Mouse (Mus musculus) stomach, embryonic 14.5 days (tissue): ENCODE measurements around the gene Iqcj. TPM values are rescaled to one million over a fixed set of nuclear protein-coding genes. Genes with fewer than 3 reads are reported as not detected.

Experiments used
- ATAC-seq: fragments of 200-750 bp; cut with Nextera tagmentation; 2 replicates; pipeline ENCODE4 v1.8.0; 2017; ENCODE audit warnings: low read depth, moderate TSS enrichment; ENCODE audit not compliant: insufficient number of reproducible peaks, insufficient read depth, low FRiP score
- H3K27ac ChIP-seq: fragments of 300-500 bp; sonication (generic); 2 replicates; pipeline ENCODE4 v1.5.1; 2014; ENCODE audit warnings: mild to moderate bottlenecking, low read length, moderate library complexity, mixed read lengths
- H3K27me3 ChIP-seq: fragments of 300-500 bp; sonication (generic); 2 replicates; pipeline ENCODE4 v1.6.1; 2014; ENCODE audit warnings: low read length, control low read depth, mixed read lengths; ENCODE audit not compliant: control insufficient read depth, insufficient read depth
- H3K36me3 ChIP-seq: fragments of 300-500 bp; sonication (generic); 2 replicates; pipeline ENCODE4 v1.6.1; 2014; ENCODE audit warnings: mild to moderate bottlenecking, control low read depth, low read length, moderate library complexity, mixed read lengths; ENCODE audit not compliant: control insufficient read depth, insufficient read depth
- H3K4me1 ChIP-seq: fragments of 300-500 bp; sonication (generic); 2 replicates; pipeline ENCODE4 v1.6.1; 2014; ENCODE audit warnings: low read length, control low read depth, mixed read lengths; ENCODE audit not compliant: control insufficient read depth, insufficient read depth
- H3K4me2 ChIP-seq: fragments of 300-500 bp; sonication (generic); replicated peaks from 2 replicates; pipeline ENCODE4 v1.6.1; 2014; ENCODE audit warnings: low read depth, low read length, control low read depth
- H3K4me3 ChIP-seq: fragments of 300-500 bp; sonication (generic); 2 replicates; pipeline ENCODE4 v1.5.1; 2014; ENCODE audit warnings: low read depth, low read length, control low read depth
- H3K9ac ChIP-seq: fragments of 300-500 bp; sonication (generic); replicated peaks from 2 replicates; pipeline ENCODE4 v1.6.1; 2014; ENCODE audit warnings: low read depth, mild to moderate bottlenecking, control low read depth, low read length, moderate library complexity, mixed read lengths
- H3K9me3 ChIP-seq: fragments of 300-500 bp; sonication (generic); 2 replicates; pipeline ENCODE4 v1.6.1; 2016; ENCODE audit warnings: low read depth, low read length, control low read depth; ENCODE audit not compliant: control insufficient read depth
- WGBS: fragments of 180-500 bp; shearing (Covaris S2); extraction: QIAGEN DNeasy Blood & Tissue Kit; methylation state at CpG from one replicate; pipeline ENCODE4 v1.1.7; 2014; 5-methylcytosine and 5-hydroxymethylcytosine counted together
- polyA plus RNA-seq: library from polyadenylated mRNA; unstranded; fragments of >200 nt; fragmentation: Nextera tagmentation; extraction: Ambion mirVana; gene quantifications from 2 replicates; pipeline ENCODE4 v1.2.1, GENCODE M21; 2014

The Iqcj gene
- polyA plus RNA-seq, 1 experiment from 2014 or later: not detected

GRCm38 (mm10) chr3:67887251-67887650, 4.8 kb upstream of the Iqcj start:
- H3K4me2 ChIP-seq: no peak overlapping the region
- no peak for ATAC-seq
- no peaks in the 10 kb centered on the region for H3K9me3 ChIP-seq
- no peak overlapping the region for H3K4me3 ChIP-seq
- no peak overlapping the region for H3K27ac ChIP-seq
- H3K4me1 ChIP-seq: no peaks in the 10 kb centered on the region
- no peaks in the 10 kb centered on the region for H3K27me3 ChIP-seq
- H3K36me3 ChIP-seq: no peaks in the 10 kb centered on the region
- H3K9ac ChIP-seq: no peak overlapping the region

GRCm38 (mm10) chr3:67892768-67893167, 748 bp downstream of the Iqcj start:
- Histone ChIP-seq H3K4me3 (no peak overlapping the region), H3K4me2 (no peak overlapping the region), H3K9ac (no peak overlapping the region), H3K4me1 (no peaks in the 10 kb centered on the region), H3K36me3 (no peaks in the 10 kb centered on the region), H3K27ac (no peak overlapping the region), H3K9me3 (no peaks in the 10 kb centered on the region), H3K27me3 (no peaks in the 10 kb centered on the region)
- WGBS: 80% methylated on average over 10 of the region's 10 CpGs
- no peak for ATAC-seq

GRCm38 (mm10) chr3:67902517-67902916, 10.5 kb downstream of the Iqcj start:
- 83% methylated on average over 4 of the region's 4 CpGs for WGBS
- H3K27me3 ChIP-seq: no peaks in the 10 kb centered on the region
- H3K4me3 ChIP-seq: no peak overlapping the region
- no peaks in the 10 kb centered on the region for H3K9me3 ChIP-seq
- no peak for ATAC-seq
- H3K27ac ChIP-seq: no peak overlapping the region
- no peaks in the 10 kb centered on the region for H3K4me1 ChIP-seq
- H3K36me3 ChIP-seq: no peaks in the 10 kb centered on the region
- H3K9ac ChIP-seq: no peak overlapping the region
- no peak overlapping the region for H3K4me2 ChIP-seq

- H3K4me3 ChIP-seq: no peak overlapping the region
- no peaks in the 10 kb centered on the region for H3K4me1 ChIP-seq
- ATAC-seq: no peak
- H3K27me3 ChIP-seq: no peaks in the 10 kb centered on the region
- WGBS: 83% methylated on average over 2 of the region's 2 CpGs
- H3K36me3 ChIP-seq: no peaks in the 10 kb centered on the region
- no peak overlapping the region for H3K27ac ChIP-seq
- H3K4me2 ChIP-seq: no peak overlapping the region
- H3K9me3 ChIP-seq: no peaks in the 10 kb centered on the region
- no peak overlapping the region for H3K9ac ChIP-seq
These were observed 16.6 kb downstream of the Iqcj start for GRCm38 (mm10) chr3:67908586-67908985.

GRCm38 (mm10) chr3:67918098-67918497, 26.1 kb downstream of the Iqcj start:
- WGBS: 87% methylated on average over 3 of the region's 3 CpGs

GRCm38 (mm10) chr3:67918634-67919259, 26.7 kb downstream of the Iqcj start:
- Histone ChIP-seq H3K4me3 (no peak overlapping the region), H3K4me2 (no peak overlapping the region), H3K36me3 (no peaks in the 10 kb centered on the region), H3K27me3 (no peaks in the 10 kb centered on the region), H3K9me3 (no peaks in the 10 kb centered on the region), H3K27ac (no peak overlapping the region), H3K4me1 (no peaks in the 10 kb centered on the region), H3K9ac (no peak overlapping the region)
- WGBS: 52% methylated on average over 8 of the region's 8 CpGs
- no peak for ATAC-seq

More at GRCm38 (mm10) chr3:67918098-67918497, 26.1 kb downstream of the Iqcj start:
- H3K27me3 ChIP-seq: no peaks in the 10 kb centered on the region
- H3K4me3 ChIP-seq: no peak overlapping the region
- no peaks in the 10 kb centered on the region for H3K9me3 ChIP-seq
- no peak overlapping the region for H3K4me2 ChIP-seq
- no peak for ATAC-seq
- H3K36me3 ChIP-seq: no peaks in the 10 kb centered on the region
- no peak overlapping the region for H3K9ac ChIP-seq
- no peak overlapping the region for H3K27ac ChIP-seq
- no peaks in the 10 kb centered on the region for H3K4me1 ChIP-seq

- Histone ChIP-seq H3K9ac (no peak overlapping the region), H3K9me3 (no peaks in the 10 kb centered on the region), H3K27ac (no peak overlapping the region), H3K36me3 (no peaks in the 10 kb centered on the region), H3K4me3 (no peak overlapping the region), H3K4me1 (no peaks in the 10 kb centered on the region), H3K27me3 (no peaks in the 10 kb centered on the region), H3K4me2 (no peak overlapping the region)
- WGBS: 73% methylated on average over 4 of the region's 4 CpGs
- ATAC-seq: no peak
These were observed 31.1 kb downstream of the Iqcj start for GRCm38 (mm10) chr3:67923095-67923494.

- ATAC-seq: no peak
- H3K4me1 ChIP-seq: no peaks in the 10 kb centered on the region
- no peaks in the 10 kb centered on the region for H3K9me3 ChIP-seq
- H3K4me3 ChIP-seq: no peak overlapping the region
- H3K27ac ChIP-seq: no peak overlapping the region
- WGBS: 72% methylated on average over 2 of the region's 2 CpGs
- no peak overlapping the region for H3K4me2 ChIP-seq
- H3K27me3 ChIP-seq: no peaks in the 10 kb centered on the region
- no peak overlapping the region for H3K9ac ChIP-seq
- no peaks in the 10 kb centered on the region for H3K36me3 ChIP-seq
These were observed 33.4 kb downstream of the Iqcj start for GRCm38 (mm10) chr3:67925453-67925852.
